Mouse (Mus musculus) v-Abl transformed pro-B cells (cell line): ENCODE data around the gene Nufip2.
"Not testable (repeated sequence)": the region's sequence is repeated elsewhere in the genome, so short reads cannot be mapped to it uniquely, and the experiment has no call there.

Experiments used
- in situ Hi-C, 2 experiments: fragments of 400-800 bp; cut with MboI; formaldehyde crosslinking; loops; one replicate each; pipeline ENCODE4 v1.15.1; 2025; ENCODE audit not compliant: unreplicated experiment in 2 of 2

Nufip2 gene

GRCm38 (mm10) chr11:77685383-77686265 is at the start of gene Nufip2:
Gene Nufip2, plus strand, starts transcription at chr11:77686155.
- in situ Hi-C loops: no loop called here

- in situ Hi-C loops: no loop called here
These were observed 44.6 kb upstream of the Nufip2 start for GRCm38 (mm10) chr11:77641390-77641789.

- in situ Hi-C loops: no loop called here
These were observed 40.5 kb upstream of the Nufip2 start for GRCm38 (mm10) chr11:77645481-77645880.

DNA sequence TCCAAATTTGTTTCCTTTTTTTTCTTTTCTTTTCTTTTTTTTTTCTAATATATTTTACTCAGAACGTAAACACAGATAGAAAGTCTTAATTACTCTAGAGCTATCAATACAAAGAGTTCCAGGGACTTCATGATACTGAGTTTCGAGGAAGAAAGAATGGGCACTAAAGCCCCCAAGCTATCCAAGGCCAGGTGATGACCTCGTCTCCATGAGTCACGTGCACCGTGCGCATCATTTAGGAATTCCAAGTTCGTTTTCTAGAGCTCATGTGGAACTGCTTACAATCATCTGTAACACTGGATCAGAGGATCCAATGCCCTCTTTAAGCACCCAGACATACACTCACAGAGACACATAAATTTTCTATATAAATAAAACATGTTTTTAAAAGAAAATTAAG is 37.1 kb upstream of the Nufip2 start:
- in situ Hi-C loops: no loop called here

DNA sequence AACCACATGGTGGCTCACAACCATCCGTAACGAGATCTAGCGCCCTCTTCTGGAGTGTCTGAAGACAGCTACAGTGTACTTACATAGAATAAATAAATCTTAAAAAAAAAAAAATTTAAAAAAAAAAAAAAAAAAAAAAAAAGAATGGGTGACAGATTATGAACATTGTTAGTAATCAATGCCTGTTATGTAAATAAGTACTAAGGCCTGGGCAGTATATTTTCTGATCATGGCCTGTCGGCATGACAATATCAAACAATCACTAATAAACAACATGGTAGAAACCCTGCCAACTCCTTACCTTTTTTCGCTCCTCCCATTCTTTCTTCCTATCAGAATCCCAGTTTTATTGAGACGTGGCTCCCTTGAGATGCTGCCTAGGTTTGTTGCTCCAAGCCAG is 33.5 kb upstream of the Nufip2 start:
- in situ Hi-C loops: no loop called here

DNA sequence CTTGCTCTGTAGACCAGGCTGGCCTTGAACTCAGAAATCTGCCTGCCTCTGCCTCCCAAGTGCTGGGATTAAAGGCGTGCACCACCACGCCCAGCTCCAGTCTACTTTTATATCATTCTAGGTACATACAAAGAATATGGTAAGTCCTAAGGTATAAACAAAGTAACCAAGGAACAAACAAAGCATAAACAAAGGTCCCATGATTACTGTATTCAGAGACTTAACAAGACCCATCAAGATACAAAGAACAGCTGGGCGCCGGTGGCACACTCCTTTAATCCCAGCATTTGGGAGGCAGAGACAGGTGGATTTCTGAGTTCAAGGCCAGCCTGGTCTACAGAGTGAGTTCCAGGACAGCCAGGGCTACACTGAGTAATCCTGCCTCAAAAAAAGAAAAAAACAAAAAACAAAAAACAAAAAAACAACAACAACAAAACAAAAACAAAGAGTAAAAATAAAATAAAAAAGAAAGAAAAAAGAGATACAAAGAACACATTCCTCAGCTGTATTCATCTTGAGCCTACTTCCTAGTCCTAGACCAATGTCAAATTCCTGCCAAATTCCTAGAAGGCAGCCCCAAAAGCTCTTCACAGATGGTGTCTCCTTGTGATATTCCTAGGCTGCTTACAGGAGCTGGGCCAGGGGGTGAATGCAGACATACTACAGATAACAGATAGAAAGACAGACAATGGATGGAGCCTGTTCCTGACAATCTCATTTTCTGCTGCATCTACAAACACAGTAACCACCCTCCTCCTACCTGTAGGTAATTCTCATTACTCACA is 32.4 kb upstream of the Nufip2 start:
- in situ Hi-C loops: not testable (repeated sequence)

GRCm38 (mm10) chr11:77659986-77660385 is 26.0 kb upstream of the Nufip2 start:
- in situ Hi-C loops: no loop called here

GRCm38 (mm10) chr11:77663639-77664038 is 22.3 kb upstream of the Nufip2 start:
- in situ Hi-C loops: no loop called here

DNA sequence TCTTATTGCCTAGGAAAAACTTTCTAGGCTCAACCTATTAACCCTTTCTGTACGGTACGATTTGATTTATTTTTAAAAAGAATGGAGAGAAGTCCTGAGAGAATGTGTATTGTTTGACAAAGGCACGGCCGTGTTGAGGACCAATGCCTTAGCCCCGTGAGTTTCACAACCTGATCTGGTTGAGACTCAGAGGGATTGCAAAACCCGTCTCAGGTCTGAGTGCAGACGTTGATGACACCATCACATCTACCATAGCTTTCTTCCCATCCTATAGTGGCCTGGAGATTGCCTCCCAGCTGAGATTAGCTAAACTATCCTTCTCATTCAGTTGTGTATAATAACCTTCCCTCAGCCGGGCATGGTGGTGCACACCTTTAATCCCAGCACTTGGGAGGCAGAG is 21.9 kb upstream of the Nufip2 start:
- in situ Hi-C loops: no loop called here

DNA sequence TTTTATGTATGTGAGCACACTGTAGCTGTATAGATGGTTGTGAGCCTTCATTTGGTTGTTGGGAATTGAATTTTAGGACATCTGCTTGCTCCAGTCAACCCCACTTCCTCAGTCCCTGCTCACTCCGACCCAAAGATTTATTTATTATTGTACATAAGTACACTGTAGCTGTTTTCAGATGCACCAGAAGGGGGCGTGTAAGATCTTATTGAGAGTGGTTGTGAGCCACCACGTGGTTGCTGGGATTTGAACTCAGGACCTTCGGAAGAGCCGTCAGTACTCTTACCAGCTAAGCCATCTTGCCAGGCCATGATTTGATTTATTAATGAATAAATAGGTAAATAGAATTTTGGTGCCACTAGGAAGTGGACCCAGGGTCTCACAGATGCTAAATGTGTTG is 20.6 kb upstream of the Nufip2 start:
- in situ Hi-C loops: not testable (repeated sequence)

DNA sequence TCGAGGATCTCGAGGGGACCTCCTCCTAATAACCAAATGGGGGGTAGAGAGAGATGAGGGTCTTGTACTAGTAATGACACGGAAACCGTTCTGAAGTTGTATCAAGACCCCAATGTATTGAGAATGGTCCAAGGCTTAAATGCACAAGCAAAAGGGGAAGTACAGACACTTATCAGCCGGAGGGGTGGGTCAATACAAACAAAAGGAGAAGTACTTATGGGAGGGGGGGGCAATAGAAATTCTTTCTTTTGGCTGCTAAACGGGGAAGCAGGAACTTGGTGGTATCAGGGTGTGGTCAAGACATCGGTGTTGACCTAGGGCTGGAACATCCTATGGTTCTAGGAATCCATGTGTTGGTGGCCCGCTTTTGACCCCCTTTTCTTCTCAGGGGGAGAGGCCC is 19.2 kb upstream of the Nufip2 start:
- in situ Hi-C loops: not testable (repeated sequence)

- in situ Hi-C loops: no loop called here
These were observed 13.2 kb upstream of the Nufip2 start for GRCm38 (mm10) chr11:77672746-77673145.

GRCm38 (mm10) chr11:77673428-77673991 is 12.4 kb upstream of the Nufip2 start:
- in situ Hi-C loops: no loop called here

- in situ Hi-C loops: no loop called here
These were observed 5.9 kb upstream of the Nufip2 start for GRCm38 (mm10) chr11:77680018-77680417.

- in situ Hi-C loops: no loop called here
These were observed 1.1 kb upstream of the Nufip2 start for GRCm38 (mm10) chr11:77684896-77685295.

GRCm38 (mm10) chr11:77686346-77686840 is 438 bp downstream of the Nufip2 start:
- in situ Hi-C loops: no loop called here

- in situ Hi-C loops: no loop called here
These were observed 1.0 kb downstream of the Nufip2 start for GRCm38 (mm10) chr11:77686841-77687540.

- in situ Hi-C loops: no loop called here
These were observed 1.7 kb downstream of the Nufip2 start for GRCm38 (mm10) chr11:77687541-77688131.

- in situ Hi-C loops: no loop called here
These were observed 7.1 kb downstream of the Nufip2 start for GRCm38 (mm10) chr11:77693026-77693425.

DNA sequence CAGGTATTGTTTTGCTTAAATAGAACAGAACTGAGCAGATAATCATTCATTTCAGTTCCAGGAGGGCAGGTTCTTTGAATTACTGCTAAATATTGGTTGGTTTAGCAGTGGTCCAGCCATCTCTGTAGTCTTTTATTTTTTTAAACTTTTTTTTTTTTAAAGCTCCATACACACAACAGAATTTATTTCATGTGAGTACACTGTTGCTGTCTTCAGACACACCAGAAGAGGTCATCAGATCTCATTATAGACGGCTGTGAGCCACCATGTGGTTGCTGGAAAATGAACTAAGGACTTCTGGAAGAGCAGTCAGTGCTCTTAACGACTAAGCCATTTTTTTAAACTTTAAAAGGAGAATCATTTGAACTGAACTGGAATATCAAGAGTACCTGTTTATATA is 11.3 kb downstream of the Nufip2 start:
- in situ Hi-C loops: no loop called here
